Comparison of ENCODE assay signal across 24 mouse cellular contexts in genomic region chr4:29482407-29482806, GRCm38 (mm10).
"Had no signal": no experiment of that assay in that cellular context is flagged by ENCODE, and none has a peak within 500 bp of the region (broad histone marks: within the 10 kb centered on the region; RNA-seq: fewer than 3 reads in every experiment).

No protein-coding gene starts in this region.

- H3K4me1 ChIP-seq: liver, embryonic 12.5 days; liver, embryonic 15.5 days; lung, embryonic 15.5 days; megakaryocyte, embryonic 14.5 days; midbrain, embryonic 10.5 days; midbrain, embryonic 13.5 days; neural tube, embryonic 12.5 days; neural tube, embryonic 15.5 days had no signal

- H3K27ac ChIP-seq: kidney, embryonic 15.5 days; limb, embryonic 13.5 days; liver, embryonic 12.5 days; liver, embryonic 15.5 days; lung, embryonic 15.5 days; midbrain, embryonic 10.5 days; midbrain, embryonic 13.5 days; neural tube, embryonic 12.5 days; neural tube, embryonic 15.5 days; stomach, postnatal 0 days had no signal

- H3K36me3 ChIP-seq: kidney, embryonic 15.5 days; limb, embryonic 10.5 days; limb, embryonic 13.5 days; liver, embryonic 12.5 days; liver, embryonic 15.5 days; lung, embryonic 15.5 days; midbrain, embryonic 10.5 days; midbrain, embryonic 13.5 days; neural tube, embryonic 12.5 days; neural tube, embryonic 15.5 days had no signal

- H3K27me3 ChIP-seq: kidney, embryonic 15.5 days; limb, embryonic 13.5 days; liver, embryonic 12.5 days; liver, embryonic 15.5 days; lung, embryonic 15.5 days; megakaryocyte, embryonic 14.5 days; midbrain, embryonic 13.5 days; neural tube, embryonic 12.5 days; neural tube, embryonic 15.5 days had no signal

- DNase-seq: kidney, adult 8-10 months; kidney, postnatal 10 days; kidney, postnatal 36 days; layer of hippocampus, postnatal 36 days; liver; lung, adult 18-20 months; lung, postnatal 10 days; lung, postnatal 36 days; right cerebral cortex, adult 18-20 months; right cerebral cortex, postnatal 14 days; right cerebral cortex, postnatal 4 days; thymus, postnatal 36 days had no signal

- H3K4me3 ChIP-seq: kidney, embryonic 15.5 days; limb, embryonic 10.5 days; limb, embryonic 13.5 days; liver, embryonic 12.5 days; liver, embryonic 15.5 days; lung, embryonic 15.5 days; megakaryocyte, embryonic 14.5 days; midbrain, embryonic 10.5 days; midbrain, embryonic 13.5 days; neural tube, embryonic 12.5 days; neural tube, embryonic 15.5 days had no signal

- ATAC-seq: liver, embryonic 12.5 days; midbrain, embryonic 13.5 days had no signal

- H3K9ac ChIP-seq: kidney, embryonic 15.5 days; limb, embryonic 13.5 days; liver, embryonic 12.5 days; liver, embryonic 15.5 days; lung, embryonic 15.5 days; midbrain, embryonic 13.5 days; neural tube, embryonic 12.5 days; neural tube, embryonic 15.5 days had no signal

- H3K4me2 ChIP-seq: kidney, embryonic 15.5 days; limb, embryonic 13.5 days; liver, embryonic 12.5 days; liver, embryonic 15.5 days; lung, embryonic 15.5 days; midbrain, embryonic 13.5 days; neural tube, embryonic 12.5 days; neural tube, embryonic 15.5 days had no signal

- H3K9me3 ChIP-seq: kidney, embryonic 15.5 days; limb, embryonic 10.5 days; limb, embryonic 13.5 days; liver, embryonic 12.5 days; liver, embryonic 15.5 days; lung, embryonic 15.5 days; megakaryocyte, embryonic 14.5 days; midbrain, embryonic 10.5 days; midbrain, embryonic 13.5 days; neural tube, embryonic 12.5 days; neural tube, embryonic 15.5 days had no signal
